Mouse (Mus musculus) hindbrain, embryonic 15.5 days (tissue): ENCODE measurements around the gene Nhej1. TPM values are rescaled to one million over a fixed set of nuclear protein-coding genes. Genes with fewer than 3 reads are reported as not detected.
A peak's percentile ranks its signal among the peaks of the same experiment; 100 is the strongest.

Experiments used
- ATAC-seq: fragments of 200-750 bp; cut with Nextera tagmentation; 2 replicates; pipeline ENCODE4 v1.8.0; 2017; ENCODE audit warnings: low read depth, moderate number of reproducible peaks, moderate TSS enrichment; ENCODE audit not compliant: low FRiP score
- H3K27ac ChIP-seq: fragments of 300-500 bp; sonication (generic); replicated peaks from 2 replicates; pipeline ENCODE4 v1.5.1; 2015; ENCODE audit warnings: mild to moderate bottlenecking, inconsistent platforms
- H3K27me3 ChIP-seq: fragments of 300-500 bp; sonication (generic); 2 replicates; pipeline ENCODE4 v1.6.1; 2015; ENCODE audit warnings: control low read depth, inconsistent platforms
- H3K36me3 ChIP-seq: fragments of 300-500 bp; sonication (generic); 2 replicates; pipeline ENCODE4 v1.6.1; 2015; ENCODE audit warnings: control low read depth, inconsistent platforms
- H3K4me1 ChIP-seq: fragments of 300-500 bp; sonication (generic); replicated peaks from 2 replicates; pipeline ENCODE4 v1.6.1; 2015; ENCODE audit warnings: control low read depth, inconsistent platforms
- H3K4me2 ChIP-seq: fragments of 300-500 bp; sonication (generic); 2 replicates; pipeline ENCODE4 v1.6.1; 2015; ENCODE audit warnings: moderate library complexity, mild to moderate bottlenecking, inconsistent platforms
- H3K4me3 ChIP-seq: fragments of 300-500 bp; sonication (generic); 2 replicates; pipeline ENCODE4 v1.5.1; 2015; ENCODE audit warnings: mild to moderate bottlenecking, inconsistent platforms
- H3K9ac ChIP-seq: fragments of 300-500 bp; sonication (generic); 2 replicates; pipeline ENCODE4 v1.6.1; 2015; ENCODE audit warnings: inconsistent platforms
- H3K9me3 ChIP-seq: fragments of 300-500 bp; sonication (generic); 2 replicates; pipeline ENCODE4 v1.6.1; 2016; ENCODE audit warnings: control low read depth, inconsistent platforms
- WGBS: fragments of 180-500 bp; shearing (Covaris S2); methylation state at CpG from one replicate; pipeline ENCODE4 v1.1.7; 2015; 5-methylcytosine and 5-hydroxymethylcytosine counted together
- polyA plus RNA-seq: library from polyadenylated mRNA; unstranded; fragments of >200 nt; fragmentation: Nextera tagmentation; extraction: Ambion mirVana; gene quantifications from 2 replicates; pipeline ENCODE4 v1.2.1, GENCODE M21; 2015

The Nhej1 gene
- polyA plus RNA-seq, 1 experiment from 2014 or later = 6.9 TPM

GRCm38 (mm10) chr1:75010203-75010602, 114.8 kb downstream of the Nhej1 start:
- H3K4me1 ChIP-seq = no peaks in the 10 kb centered on the region
- WGBS = 76% methylated on average over 2 of the region's 2 CpGs
- no peak overlapping the region for H3K27ac ChIP-seq
- no peaks in the 10 kb centered on the region for H3K9me3 ChIP-seq
- H3K4me2 ChIP-seq = no peak overlapping the region
- H3K36me3 ChIP-seq = no peaks in the 10 kb centered on the region
- ATAC-seq = no peak
- H3K27me3 ChIP-seq = no peaks in the 10 kb centered on the region
- no peak overlapping the region for H3K4me3 ChIP-seq
- H3K9ac ChIP-seq = no peak overlapping the region

GRCm38 (mm10) chr1:75006016-75006415, 119.0 kb downstream of the Nhej1 start:
- H3K4me2 ChIP-seq = no peak overlapping the region
- H3K27me3 ChIP-seq = 0 out of 2 replicates have a peak, but pooled peaks cover 2% of the 10 kb centered on the region
- H3K27ac ChIP-seq = no peak overlapping the region
- no peak for ATAC-seq
- no peak overlapping the region for H3K4me3 ChIP-seq
- no peaks in the 10 kb centered on the region for H3K4me1 ChIP-seq
- no peaks in the 10 kb centered on the region for H3K9me3 ChIP-seq
- 69% methylated on average over 4 of the region's 4 CpGs for WGBS
- no peaks in the 10 kb centered on the region for H3K36me3 ChIP-seq
- no peak overlapping the region for H3K9ac ChIP-seq

GRCm38 (mm10) chr1:75001183-75001582, 123.8 kb downstream of the Nhej1 start:
- H3K4me1 ChIP-seq = no peaks in the 10 kb centered on the region
- H3K9me3 ChIP-seq = no peaks in the 10 kb centered on the region
- WGBS = 48% methylated on average over 6 of the region's 6 CpGs
- H3K4me2 ChIP-seq = no peak overlapping the region
- ATAC-seq = no peak
- no peaks in the 10 kb centered on the region for H3K36me3 ChIP-seq
- H3K27me3 ChIP-seq = 0 out of 2 replicates have a peak, but pooled peaks cover 2% of the 10 kb centered on the region
- no peak overlapping the region for H3K9ac ChIP-seq
- H3K27ac ChIP-seq = no peak overlapping the region
- no peak overlapping the region for H3K4me3 ChIP-seq

DNA sequence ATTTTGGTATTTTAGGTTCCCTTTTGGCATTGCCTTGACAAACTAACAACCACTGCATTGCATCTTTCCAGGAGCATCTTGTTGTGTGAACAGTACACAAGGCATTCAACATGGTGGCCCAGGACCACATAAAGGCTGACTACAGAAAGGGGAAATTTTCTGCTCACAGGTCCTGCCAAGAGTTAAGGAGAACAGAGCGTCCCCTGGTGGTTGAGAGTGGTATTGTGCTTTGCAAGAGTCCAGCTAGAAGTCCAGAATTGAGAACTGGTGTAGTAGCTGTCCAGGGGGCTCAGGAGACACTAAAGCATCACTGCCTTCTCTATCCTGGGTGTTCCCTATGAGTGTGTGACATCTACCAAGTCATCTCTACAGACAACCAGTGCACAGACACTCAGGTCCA, 124.5 kb downstream of the Nhej1 start:
- no peak overlapping the region for H3K9ac ChIP-seq
- H3K4me3 ChIP-seq = no peak overlapping the region
- WGBS = 0% methylated on average over 1 of the region's 1 CpGs
- 0 out of 2 replicates have a peak, but pooled peaks cover 2% of the 10 kb centered on the region for H3K27me3 ChIP-seq
- H3K4me2 ChIP-seq = no peak overlapping the region
- no peak overlapping the region for H3K27ac ChIP-seq
- H3K4me1 ChIP-seq = no peaks in the 10 kb centered on the region
- H3K36me3 ChIP-seq = no peaks in the 10 kb centered on the region
- ATAC-seq = no peak
- H3K9me3 ChIP-seq = no peaks in the 10 kb centered on the region

DNA sequence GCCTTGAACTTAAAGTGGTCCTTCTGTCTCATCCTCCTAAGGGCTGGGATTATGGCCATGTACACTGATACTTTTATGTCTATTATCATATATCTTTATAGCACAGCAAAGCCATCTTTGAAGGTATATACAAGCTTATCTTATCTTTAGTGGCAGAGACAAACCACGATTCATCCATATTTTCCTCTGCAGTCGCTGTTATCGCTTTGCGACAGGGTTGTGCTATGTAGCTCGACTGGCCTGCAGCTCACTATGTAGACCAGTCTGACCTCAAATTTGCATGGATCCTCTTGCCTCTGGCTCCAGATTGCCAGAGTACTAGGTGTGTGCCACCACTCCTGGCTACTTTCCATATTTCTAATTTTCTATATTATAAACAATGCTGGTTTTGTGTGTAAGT, 125.8 kb downstream of the Nhej1 start:
- WGBS = 90% methylated on average over 5 of the region's 5 CpGs
- Histone ChIP-seq H3K4me1 (no peaks in the 10 kb centered on the region), H3K9me3 (no peaks in the 10 kb centered on the region), H3K27me3 (0 out of 2 replicates have a peak, but pooled peaks cover 1% of the 10 kb centered on the region), H3K36me3 (no peaks in the 10 kb centered on the region), H3K27ac (no peak overlapping the region), H3K4me2 (no peak overlapping the region), H3K9ac (no peak overlapping the region), H3K4me3 (no peak overlapping the region)
- no peak for ATAC-seq

DNA sequence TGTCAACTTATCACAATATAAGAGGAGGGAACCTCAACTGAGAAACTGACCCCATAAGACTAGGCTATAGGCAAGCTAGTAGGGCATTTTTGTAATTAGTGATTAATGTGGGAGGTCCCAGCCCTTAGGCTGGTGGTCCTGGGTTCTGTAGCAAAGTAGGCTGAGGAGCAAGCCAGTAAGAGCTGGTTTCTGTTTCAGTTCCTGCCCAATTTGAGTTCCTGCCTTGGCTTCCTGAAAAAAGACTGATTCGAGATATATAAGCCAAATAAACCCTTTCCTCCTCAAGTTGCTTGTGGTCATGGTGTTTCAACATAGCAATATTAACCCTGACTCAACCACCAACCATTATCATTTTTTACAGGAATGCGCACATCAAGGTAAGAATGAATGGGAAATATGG, 127.8 kb downstream of the Nhej1 start:
- Histone ChIP-seq H3K4me3 (no peak overlapping the region), H3K27me3 (no peaks in the 10 kb centered on the region), H3K36me3 (no peaks in the 10 kb centered on the region), H3K9me3 (no peaks in the 10 kb centered on the region), H3K9ac (no peak overlapping the region), H3K27ac (no peak overlapping the region), H3K4me2 (no peak overlapping the region), H3K4me1 (no peaks in the 10 kb centered on the region)
- WGBS = 73% methylated on average over 2 of the region's 2 CpGs
- ATAC-seq = no peak

DNA sequence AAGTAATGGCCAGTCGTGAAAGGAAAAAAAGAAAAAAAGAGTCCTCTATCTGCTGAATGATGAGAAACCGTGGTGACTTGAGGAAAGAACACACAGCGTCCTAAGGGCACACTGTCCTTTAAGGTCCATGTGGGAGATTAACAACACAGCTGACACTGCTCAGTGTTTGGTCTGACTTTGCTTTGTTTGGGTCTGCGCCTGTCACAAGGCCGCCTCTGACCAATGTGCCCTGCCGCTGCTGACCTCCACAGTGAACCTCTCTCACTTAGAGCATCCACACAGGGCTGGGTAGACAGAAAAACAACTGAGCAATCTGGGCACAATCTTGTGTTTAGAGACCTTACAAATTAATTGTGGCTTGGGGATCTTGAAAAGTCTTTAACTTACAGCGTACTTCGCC, 148.0 kb downstream of the Nhej1 start:
- no peaks in the 10 kb centered on the region for H3K36me3 ChIP-seq
- no peaks in the 10 kb centered on the region for H3K27me3 ChIP-seq
- no peaks in the 10 kb centered on the region for H3K4me1 ChIP-seq
- no peak for ATAC-seq
- no peaks in the 10 kb centered on the region for H3K9me3 ChIP-seq
- 82% methylated on average over 8 of the region's 8 CpGs for WGBS
- no peak overlapping the region for H3K9ac ChIP-seq
- no peak overlapping the region for H3K4me3 ChIP-seq
- H3K27ac ChIP-seq = no peak overlapping the region
- H3K4me2 ChIP-seq = no peak overlapping the region

- no peaks in the 10 kb centered on the region for H3K36me3 ChIP-seq
- H3K9me3 ChIP-seq = no peaks in the 10 kb centered on the region
- no peaks in the 10 kb centered on the region for H3K27me3 ChIP-seq
- no peak overlapping the region for H3K4me2 ChIP-seq
- H3K4me3 ChIP-seq = no peak overlapping the region
- 92% methylated on average over 1 of the region's 1 CpGs for whole genome bisulfite sequencing
- no peak overlapping the region for H3K27ac ChIP-seq
- no peak overlapping the region for H3K9ac ChIP-seq
- no peaks in the 10 kb centered on the region for H3K4me1 ChIP-seq
- no peak for ATAC-seq
These were observed 149.1 kb downstream of the Nhej1 start for GRCm38 (mm10) chr1:74975936-74976335.

DNA sequence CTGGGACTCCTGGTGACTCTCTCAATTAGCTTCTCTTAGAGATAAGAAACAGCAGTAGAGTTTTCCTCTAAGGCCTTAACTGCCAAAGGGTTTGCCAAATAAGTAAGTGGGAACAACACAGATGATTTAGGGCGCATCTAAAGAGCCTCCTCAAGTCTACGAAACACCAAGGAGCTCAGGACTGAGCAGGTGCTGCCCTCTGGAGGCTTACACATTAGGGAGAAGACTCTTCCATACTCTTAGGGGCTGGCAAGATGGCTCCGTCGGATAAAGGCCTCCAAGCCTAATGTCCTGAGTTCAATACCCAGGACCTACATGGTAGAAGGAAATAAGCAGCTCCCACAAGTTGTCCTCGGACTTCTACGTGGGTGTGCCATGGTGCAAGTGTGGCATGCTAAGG, 151.4 kb downstream of the Nhej1 start:
- WGBS = 84% methylated on average over 6 of the region's 6 CpGs
- no peak overlapping the region for H3K27ac ChIP-seq
- H3K36me3 ChIP-seq = no peaks in the 10 kb centered on the region
- no peaks in the 10 kb centered on the region for H3K27me3 ChIP-seq
- no peak overlapping the region for H3K4me2 ChIP-seq
- H3K4me1 ChIP-seq = no peaks in the 10 kb centered on the region
- H3K4me3 ChIP-seq = no peak overlapping the region
- ATAC-seq = no peak
- no peaks in the 10 kb centered on the region for H3K9me3 ChIP-seq
- no peak overlapping the region for H3K9ac ChIP-seq

GRCm38 (mm10) chr1:74971353-74972050, 153.5 kb downstream of the Nhej1 start:
- no peak overlapping the region for H3K27ac ChIP-seq
- H3K9me3 ChIP-seq = no peaks in the 10 kb centered on the region
- no peak overlapping the region for H3K9ac ChIP-seq
- H3K4me2 ChIP-seq = no peak overlapping the region
- no peak for ATAC-seq
- no peaks in the 10 kb centered on the region for H3K4me1 ChIP-seq
- no peak overlapping the region for H3K4me3 ChIP-seq
- no peaks in the 10 kb centered on the region for H3K27me3 ChIP-seq
- no peaks in the 10 kb centered on the region for H3K36me3 ChIP-seq
- 62% methylated on average over 4 of the region's 4 CpGs for WGBS

DNA sequence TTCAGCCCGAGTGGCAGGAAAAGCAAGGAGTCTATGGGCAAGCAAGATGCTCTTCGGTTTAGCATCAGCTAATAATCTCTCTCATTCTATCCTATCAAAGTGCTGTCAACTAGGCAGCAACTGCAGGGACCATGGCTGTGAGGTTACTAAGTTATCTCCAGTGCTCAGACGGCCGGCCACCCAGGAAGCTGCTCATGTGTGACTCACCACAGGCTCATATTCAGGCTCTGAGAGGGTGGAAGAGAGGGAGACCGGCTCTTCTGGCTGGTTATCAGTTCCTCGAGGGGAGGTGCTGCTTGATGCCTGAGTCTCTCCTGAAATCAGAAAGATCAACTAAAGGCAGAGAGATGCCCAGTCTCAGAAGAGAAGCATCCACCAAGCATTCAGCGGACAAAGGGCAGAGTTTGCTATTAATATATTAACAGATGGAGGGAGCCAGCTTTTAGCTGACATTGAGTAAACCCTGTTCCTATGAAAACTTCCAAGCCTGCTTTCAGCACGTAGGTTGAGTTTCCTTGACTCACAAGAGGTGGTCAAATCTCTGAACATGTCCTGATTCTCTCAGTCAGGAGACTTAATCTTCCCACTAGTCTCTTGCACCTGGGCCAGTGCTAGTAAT, 156.9 kb downstream of the Nhej1 start:
- H3K9ac ChIP-seq = no peak overlapping the region
- no peaks in the 10 kb centered on the region for H3K9me3 ChIP-seq
- no peak overlapping the region for H3K4me2 ChIP-seq
- H3K27me3 ChIP-seq = no peaks in the 10 kb centered on the region
- ATAC-seq = no peak
- H3K27ac ChIP-seq = no peak overlapping the region
- H3K36me3 ChIP-seq = no peaks in the 10 kb centered on the region
- WGBS = 77% methylated on average over 8 of the region's 8 CpGs
- no peak overlapping the region for H3K4me3 ChIP-seq
- 0 out of 2 replicates have a peak, but pooled peaks cover 5% of the 10 kb centered on the region for H3K4me1 ChIP-seq

DNA sequence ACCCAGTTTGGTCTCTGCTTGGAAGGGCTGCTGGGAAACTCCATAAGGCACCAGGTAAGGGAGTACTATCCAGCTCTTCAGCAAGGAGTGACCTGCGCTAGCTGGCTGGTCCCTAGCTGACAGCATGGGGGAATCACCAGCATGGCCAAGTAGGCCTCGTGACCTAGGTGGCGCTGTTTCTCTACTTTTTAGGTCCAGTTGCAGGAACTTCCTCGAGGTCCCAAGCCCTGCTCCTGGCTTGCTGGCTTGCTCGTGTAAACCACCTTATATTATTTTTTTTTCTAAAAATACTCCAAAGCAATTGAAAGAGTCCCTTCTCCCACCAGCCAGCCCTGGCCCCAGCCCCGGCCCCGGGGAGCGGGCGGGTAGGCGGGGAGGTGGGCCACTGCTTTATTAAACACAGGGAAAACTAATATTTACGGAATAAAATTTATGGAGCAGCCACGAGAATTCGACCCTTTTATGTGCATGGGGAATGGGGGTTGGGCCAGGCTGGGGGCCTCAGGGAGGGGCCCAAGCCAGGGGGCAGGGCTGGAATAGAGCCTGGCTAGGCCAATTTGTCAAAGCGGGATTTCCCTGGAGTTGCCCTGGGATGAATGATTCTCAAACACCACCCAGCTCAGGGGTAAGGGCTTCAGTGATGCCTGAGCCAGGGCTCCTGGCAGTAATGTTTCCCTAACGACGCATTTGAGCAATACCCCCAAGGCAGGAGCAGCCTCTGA, 160.3 kb downstream of the Nhej1 start:
- H3K4me3 ChIP-seq = no peak overlapping the region

More for the DNA sequence above, 160.3 kb downstream of the Nhej1 start:
- Histone ChIP-seq H3K27ac (no peak overlapping the region), H3K9ac (no peak overlapping the region), H3K4me1 (0 out of 2 replicates have a peak, but pooled peaks cover 5% of the 10 kb centered on the region), H3K9me3 (no peaks in the 10 kb centered on the region), H3K36me3 (no peaks in the 10 kb centered on the region), H3K27me3 (no peaks in the 10 kb centered on the region), H3K4me2 (peak overlapping the region; percentile 45)
- peak; percentile 61; the same call in 1 of the 2 replicates for ATAC-seq
- 16% methylated on average over 16 of the region's 16 CpGs for WGBS
